Mouse (Mus musculus) heart, embryonic 10.5 days (tissue): ENCODE results near the gene Rpl4. TPM values are rescaled to one million over a fixed set of nuclear protein-coding genes. Genes with fewer than 3 reads are reported as not detected.
"Not testable (repeated sequence)": the region's sequence is repeated elsewhere in the genome, so short reads cannot be mapped to it uniquely, and the experiment has no call there.

Experiments used
- DNase-seq: peaks from one replicate; pipeline ENCODE4 v3.0.0-alpha.2; 2017; ENCODE audit warnings: low spot score
- H3K27ac ChIP-seq: fragments of 300-500 bp; sonication (generic); 2 replicates; pipeline ENCODE4 v1.5.1; 2016; ENCODE audit warnings: mild to moderate bottlenecking
- H3K27me3 ChIP-seq: fragments of 300-500 bp; sonication (generic); 2 replicates; pipeline ENCODE4 v1.6.1; 2016; ENCODE audit warnings: mild to moderate bottlenecking; ENCODE audit not compliant: poor library complexity, insufficient read depth, severe bottlenecking
- H3K36me3 ChIP-seq: fragments of 300-500 bp; sonication (generic); 2 replicates; pipeline ENCODE4 v1.6.1; 2016; ENCODE audit warnings: mild to moderate bottlenecking, moderate library complexity
- H3K4me1 ChIP-seq: fragments of 300-500 bp; sonication (generic); 2 replicates; pipeline ENCODE4 v1.6.1; 2016; ENCODE audit warnings: mild to moderate bottlenecking
- H3K4me3 ChIP-seq: fragments of 300-500 bp; sonication (generic); 2 replicates; pipeline ENCODE4 v1.5.1; 2016; ENCODE audit warnings: mild to moderate bottlenecking, moderate library complexity
- H3K9me3 ChIP-seq: fragments of 300-500 bp; sonication (generic); 2 replicates; pipeline ENCODE4 v1.6.1; 2016; ENCODE audit warnings: mild to moderate bottlenecking, moderate library complexity
- WGBS: fragments of 180-500 bp; shearing (Covaris S2); methylation state at CpG from one replicate; pipeline ENCODE4 v1.1.7; 2016; 5-methylcytosine and 5-hydroxymethylcytosine counted together
- polyA plus RNA-seq: library from polyadenylated mRNA; unstranded; fragments of >200 nt; fragmentation: Nextera tagmentation; extraction: Ambion mirVana; gene quantifications from 2 replicates; pipeline ENCODE4 v1.2.1, GENCODE M21; 2016

Gene Rpl4
- polyA plus RNA-seq, 1 experiment from 2014 or later = 1,151 TPM

DNA sequence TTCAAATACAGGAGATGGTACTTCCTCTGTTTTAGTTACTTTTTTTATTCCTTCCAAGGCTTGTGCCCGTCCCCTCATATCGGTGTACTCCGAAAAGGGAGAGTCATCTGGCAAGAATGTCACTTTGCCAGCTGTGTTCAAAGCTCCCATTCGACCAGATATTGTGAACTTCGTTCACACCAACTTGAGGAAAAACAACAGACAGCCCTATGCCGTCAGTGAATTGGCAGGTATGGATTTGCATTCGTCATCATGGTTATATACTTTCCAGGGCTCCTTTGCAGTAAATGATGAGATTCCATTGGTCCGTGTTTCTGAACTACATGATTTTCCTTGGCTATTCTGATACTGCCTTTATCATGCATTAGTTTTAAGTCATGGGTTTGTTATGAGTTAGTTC, 1.6 kb downstream of the Rpl4 start:
- H3K9me3 ChIP-seq = no peaks in the 10 kb centered on the region
- H3K36me3 ChIP-seq = peaks cover 47% of the 10 kb centered on the region
- no peak for DNase-seq
- H3K27ac ChIP-seq = no peak overlapping the region
- WGBS = 59% methylated on average over 8 of the region's 8 CpGs
- peak overlapping the region; percentile 88 for H3K4me3 ChIP-seq
- H3K4me1 ChIP-seq = peaks cover 14% of the 10 kb centered on the region; the same call in 1 of the 2 replicates
- no peaks in the 10 kb centered on the region for H3K27me3 ChIP-seq

GRCm38 (mm10) chr9:64175378-64175777, 2.2 kb downstream of the Rpl4 start:
- 90% methylated on average over 11 of the region's 11 CpGs for WGBS
- H3K36me3 ChIP-seq = peaks cover 47% of the 10 kb centered on the region
- DNase-seq = no peak
- H3K27ac ChIP-seq = no peak overlapping the region
- H3K4me3 ChIP-seq = no peak overlapping the region
- H3K27me3 ChIP-seq = no peaks in the 10 kb centered on the region
- H3K4me1 ChIP-seq = peaks cover 18% of the 10 kb centered on the region; the same call in 1 of the 2 replicates
- H3K9me3 ChIP-seq = no peaks in the 10 kb centered on the region

DNA sequence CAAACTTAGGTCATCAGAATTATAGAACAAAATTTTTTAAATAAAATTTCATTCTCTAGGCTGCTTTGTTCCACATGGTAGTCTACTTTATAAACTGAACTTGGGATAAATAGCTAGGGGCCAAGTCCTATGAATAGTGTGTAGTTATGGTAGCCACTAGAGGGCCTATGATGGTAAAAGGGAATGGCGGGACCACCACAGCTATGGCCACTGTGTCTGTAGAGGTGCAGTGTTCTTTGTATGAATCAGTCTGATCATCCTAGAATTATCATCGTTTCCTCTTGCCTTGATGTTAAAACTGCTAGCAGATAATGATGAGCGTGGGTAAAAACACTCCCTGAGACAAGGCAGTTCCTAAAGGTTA, 5.4 kb downstream of the Rpl4 start:
- H3K27me3 ChIP-seq = no peaks in the 10 kb centered on the region
- 42% methylated on average over 3 of the region's 3 CpGs for WGBS
- H3K36me3 ChIP-seq = peaks cover 72% of the 10 kb centered on the region
- no peak for DNase-seq
- H3K4me3 ChIP-seq = peak overlapping the region; percentile 74
- no peaks in the 10 kb centered on the region for H3K9me3 ChIP-seq
- H3K27ac ChIP-seq = peak overlapping the region; percentile 84
- H3K4me1 ChIP-seq = peaks cover 10% of the 10 kb centered on the region; the same call in 1 of the 2 replicates

DNA sequence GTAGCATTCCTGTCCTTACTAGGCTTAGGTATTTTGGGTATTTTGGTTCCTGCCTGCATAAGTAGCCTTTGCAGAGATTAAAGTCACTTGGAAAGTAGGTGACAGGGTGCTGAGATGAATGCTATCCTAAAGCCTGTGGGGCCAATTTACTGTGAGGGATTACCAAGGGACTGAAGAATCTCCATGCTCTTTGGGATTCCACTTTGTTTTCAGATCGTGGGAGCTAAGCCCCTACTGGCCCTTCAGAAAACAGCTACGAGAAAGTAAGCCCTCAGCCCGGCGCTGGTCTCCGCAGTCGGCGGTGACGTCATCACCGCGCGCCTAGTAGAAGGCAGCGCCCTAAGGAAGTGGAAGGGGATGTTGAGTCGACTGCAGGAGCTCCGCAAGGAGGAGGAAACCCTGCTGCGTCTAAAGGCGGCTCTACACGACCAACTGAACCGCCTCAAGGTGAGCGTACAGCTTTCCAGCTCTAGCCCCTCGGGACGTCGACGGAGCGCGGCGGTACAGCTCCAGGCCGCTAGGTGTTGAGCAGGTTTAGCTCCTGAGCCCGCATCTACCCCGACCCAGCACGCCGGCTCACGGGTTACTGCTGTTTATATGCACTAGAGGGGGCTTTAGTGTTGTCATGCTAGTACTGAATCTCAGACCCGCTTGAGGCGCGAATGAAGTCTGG, 5.9 kb downstream of the Rpl4 start, which contains the start of gene Snapc5:
Snapc5 (plus strand) TSS at position 301 of the 673 bp plus-strand sequence.
- H3K27ac ChIP-seq = peak within 1 kb of the TSS; percentile 84
- no peaks in the 10 kb centered on the region for H3K9me3 ChIP-seq
- peak; percentile 96 for DNase-seq
- no peaks in the 10 kb centered on the region for H3K27me3 ChIP-seq
- H3K4me3 ChIP-seq = peak within 1 kb of the TSS; percentile 74
- H3K4me1 ChIP-seq = peaks cover 10% of the 10 kb centered on the region; the same call in 1 of the 2 replicates
- peaks cover 72% of the 10 kb centered on the region for H3K36me3 ChIP-seq
- WGBS = under 1% methylated on average over 35 of the region's 35 CpGs

GRCm38 (mm10) chr9:64183295-64183694, 10.1 kb downstream of the Rpl4 start:
- WGBS = 92% methylated on average over 5 of the region's 5 CpGs
- H3K4me1 ChIP-seq, DNase-seq, H3K4me3 ChIP-seq, H3K9me3 ChIP-seq, H3K27me3 ChIP-seq, H3K27ac ChIP-seq: not testable (repeated sequence)
- H3K36me3 ChIP-seq = peaks cover 69% of the 10 kb centered on the region

DNA sequence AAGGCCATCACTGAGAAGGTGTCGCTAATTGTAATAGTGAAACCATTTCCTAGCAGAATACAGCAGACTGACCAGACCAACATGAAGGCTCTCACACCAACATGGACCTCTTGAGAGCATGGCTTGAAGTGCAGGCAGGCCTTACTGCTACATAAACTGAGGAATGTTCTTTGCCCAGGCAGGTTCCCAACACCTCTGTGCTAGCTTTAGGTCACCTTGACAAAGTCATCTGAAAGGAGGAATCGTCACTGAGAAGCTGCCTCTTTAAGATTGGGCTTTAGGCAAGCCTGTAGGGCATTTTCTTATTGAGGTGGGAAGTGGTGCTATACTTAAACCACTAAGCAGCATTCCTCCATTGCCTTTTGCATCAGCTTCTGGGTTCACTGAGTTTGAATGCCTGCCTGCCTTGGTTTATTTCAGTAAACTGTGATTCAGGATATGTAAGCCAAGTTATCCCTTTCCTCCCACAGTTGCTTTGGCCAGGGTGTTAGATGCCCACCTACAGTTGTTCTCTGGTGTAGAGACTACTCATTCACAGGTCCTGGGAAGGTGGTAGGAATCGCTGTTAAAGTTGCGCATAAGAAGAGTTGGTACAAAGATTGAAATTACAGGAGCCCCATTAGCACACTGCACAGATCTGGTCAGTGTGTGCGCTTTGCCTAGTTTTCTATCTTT, 11.1 kb downstream of the Rpl4 start:
- Histone ChIP-seq H3K4me3 (no peak overlapping the region), H3K9me3 (no peaks in the 10 kb centered on the region), H3K27ac (no peak overlapping the region), H3K36me3 (peaks cover 71% of the 10 kb centered on the region), H3K4me1 (peaks cover 7% of the 10 kb centered on the region; the same call in 1 of the 2 replicates), H3K27me3 (no peaks in the 10 kb centered on the region)
- DNase-seq = no peak
- 96% methylated on average over 5 of the region's 5 CpGs for WGBS

DNA sequence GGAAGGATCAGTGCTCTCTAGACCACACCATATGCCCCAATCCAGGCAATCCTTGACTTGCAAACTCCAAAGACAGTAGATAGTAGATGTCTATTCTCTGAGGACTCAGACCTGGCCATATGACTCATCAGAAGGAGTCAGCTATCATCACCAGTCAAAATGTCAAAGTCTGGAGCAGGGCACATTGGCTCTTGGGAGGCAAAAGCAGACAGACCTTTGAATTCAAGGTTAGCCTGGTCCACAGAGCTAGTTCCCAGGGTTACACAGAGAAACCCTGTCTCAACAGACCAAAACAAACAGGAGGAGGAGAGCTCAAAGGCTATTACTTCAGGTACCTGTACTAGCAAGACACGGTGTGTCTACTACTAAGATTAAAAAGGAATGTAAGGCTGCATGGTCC, 20.7 kb downstream of the Rpl4 start:
- H3K36me3 ChIP-seq = peaks cover 70% of the 10 kb centered on the region
- no peak overlapping the region for H3K27ac ChIP-seq
- 0 out of 2 replicates have a peak, but pooled peaks cover 11% of the 10 kb centered on the region for H3K4me1 ChIP-seq
- no peak for DNase-seq
- H3K4me3 ChIP-seq = no peak overlapping the region
- H3K27me3 ChIP-seq = no peaks in the 10 kb centered on the region
- WGBS = 97% methylated on average over 1 of the region's 1 CpGs
- no peaks in the 10 kb centered on the region for H3K9me3 ChIP-seq

DNA sequence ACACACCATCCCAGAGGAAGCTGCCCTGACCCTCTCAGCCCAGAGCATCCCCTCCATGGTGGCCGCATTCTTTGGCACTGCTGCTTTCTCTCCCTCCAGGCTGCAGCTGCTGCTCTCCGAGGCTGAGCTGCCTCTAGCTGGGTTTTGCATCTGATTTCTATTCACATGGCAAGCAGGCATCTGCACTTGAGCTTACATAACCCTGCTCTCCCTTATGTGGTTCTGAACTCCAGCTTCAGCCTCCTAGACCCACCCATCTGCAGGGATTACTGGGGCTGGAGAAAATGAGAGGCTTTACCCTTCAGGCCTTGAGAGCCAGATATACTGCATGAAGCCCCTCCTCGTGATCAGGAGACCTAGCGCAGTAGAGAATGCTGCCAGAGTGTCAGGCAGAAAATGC, 22.4 kb downstream of the Rpl4 start:
- no peak overlapping the region for H3K27ac ChIP-seq
- H3K4me3 ChIP-seq = no peak overlapping the region
- no peaks in the 10 kb centered on the region for H3K9me3 ChIP-seq
- 64% methylated on average over 4 of the region's 4 CpGs for WGBS
- no peak for DNase-seq
- H3K27me3 ChIP-seq = no peaks in the 10 kb centered on the region
- H3K4me1 ChIP-seq = peaks cover 20% of the 10 kb centered on the region
- peaks cover 59% of the 10 kb centered on the region for H3K36me3 ChIP-seq

GRCm38 (mm10) chr9:64197524-64197923, 24.3 kb downstream of the Rpl4 start:
- Histone ChIP-seq H3K27ac (no peak overlapping the region), H3K4me3 (no peak overlapping the region), H3K36me3 (peaks cover 54% of the 10 kb centered on the region), H3K27me3 (no peaks in the 10 kb centered on the region), H3K9me3 (no peaks in the 10 kb centered on the region), H3K4me1 (peaks cover 20% of the 10 kb centered on the region)
- WGBS = 88% methylated on average over 8 of the region's 8 CpGs
- no peak for DNase-seq

GRCm38 (mm10) chr9:64198068-64198762, 25.0 kb downstream of the Rpl4 start:
- Histone ChIP-seq H3K27ac (no peak overlapping the region), H3K9me3 (no peaks in the 10 kb centered on the region), H3K4me1 (peaks cover 20% of the 10 kb centered on the region), H3K36me3 (peaks cover 54% of the 10 kb centered on the region), H3K27me3 (no peaks in the 10 kb centered on the region), H3K4me3 (no peak overlapping the region)
- 88% methylated on average over 5 of the region's 5 CpGs for WGBS
- DNase-seq = no peak

DNA sequence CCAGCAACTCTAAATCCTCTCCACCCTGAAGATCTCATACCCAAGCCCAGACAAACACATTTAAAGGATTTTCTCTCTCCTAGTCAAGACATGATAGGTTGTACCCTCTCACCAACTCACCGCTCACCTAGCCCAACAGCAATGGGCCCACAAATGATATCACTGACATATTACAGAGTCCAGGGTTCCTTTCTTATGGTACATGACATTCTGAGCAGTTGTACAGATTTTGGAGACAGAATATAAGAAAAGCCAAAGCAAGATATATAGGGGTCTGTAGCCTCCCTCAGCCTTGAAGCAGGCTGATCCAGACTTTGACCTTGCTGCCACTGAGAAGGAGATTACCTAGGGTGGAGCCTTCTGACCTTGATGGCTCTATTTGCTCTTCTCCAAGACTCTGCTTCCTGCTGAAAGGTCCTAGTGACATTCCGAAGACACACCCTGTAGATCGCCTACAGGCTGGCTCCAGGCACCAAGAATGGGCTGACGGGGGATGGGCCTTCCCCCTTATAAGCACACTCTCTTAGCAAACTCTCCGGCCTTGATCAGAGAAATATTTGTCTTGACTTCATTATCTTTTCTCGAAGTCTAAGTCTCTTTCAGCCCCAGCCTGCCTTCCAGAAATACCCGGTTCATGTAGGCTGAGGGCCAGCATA, 25.7 kb downstream of the Rpl4 start:
- not testable (repeated sequence) for H3K9me3 ChIP-seq, DNase-seq, H3K27ac ChIP-seq, H3K4me3 ChIP-seq, H3K27me3 ChIP-seq
- WGBS = 76% methylated on average over 7 of the region's 7 CpGs
- Histone ChIP-seq H3K4me1 (peaks cover 20% of the 10 kb centered on the region), H3K36me3 (peaks cover 53% of the 10 kb centered on the region)

DNA sequence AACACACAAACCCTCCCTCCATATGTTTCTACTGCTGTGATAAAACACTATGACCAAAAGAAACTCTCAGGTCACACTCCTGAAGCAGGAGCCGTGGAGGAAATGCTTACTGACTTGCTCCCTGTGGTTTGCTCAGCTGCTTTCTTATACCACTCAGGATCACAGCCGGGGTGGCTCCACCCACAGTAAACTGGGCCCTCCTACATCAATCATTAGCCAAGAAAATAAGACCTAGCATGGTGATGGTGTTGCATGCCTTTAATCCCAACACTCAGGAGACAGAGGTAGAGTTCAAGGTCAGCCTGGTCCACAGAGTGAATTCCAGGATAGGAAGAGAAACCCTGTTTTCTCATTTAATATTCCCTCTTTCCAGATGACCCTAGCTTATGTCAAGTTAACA, 26.7 kb downstream of the Rpl4 start:
- H3K4me1 ChIP-seq = peaks cover 20% of the 10 kb centered on the region

DNA sequence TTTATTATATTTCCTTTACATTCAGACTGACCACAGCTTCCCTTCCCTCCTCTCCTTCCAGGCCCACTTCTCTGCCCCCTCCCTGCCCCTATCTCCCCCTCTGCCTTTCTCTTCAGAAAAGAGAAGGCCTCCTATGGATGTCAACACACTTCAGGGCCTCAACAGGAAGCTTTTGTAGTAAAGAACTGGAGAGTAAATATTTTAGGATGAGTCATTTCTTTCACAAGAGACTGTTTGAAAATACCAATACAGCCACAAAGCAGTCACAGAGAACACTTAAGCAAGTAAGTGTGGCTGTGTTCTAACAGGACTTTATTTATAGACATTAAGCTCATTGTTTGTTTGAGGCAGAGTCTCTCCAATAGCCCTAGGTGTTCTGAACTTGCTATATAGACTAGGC, 29.2 kb downstream of the Rpl4 start:
- Histone ChIP-seq H3K4me1 (peaks cover 9% of the 10 kb centered on the region), H3K27me3 (no peaks in the 10 kb centered on the region), H3K36me3 (peaks cover 59% of the 10 kb centered on the region), H3K4me3 (no peak overlapping the region), H3K27ac (no peak overlapping the region), H3K9me3 (no peaks in the 10 kb centered on the region)
- no peak for DNase-seq

More for the DNA sequence above, 26.7 kb downstream of the Rpl4 start:
- 78% methylated on average over 2 of the region's 2 CpGs for WGBS
- H3K27ac ChIP-seq = no peak overlapping the region
- H3K27me3 ChIP-seq = no peaks in the 10 kb centered on the region
- H3K36me3 ChIP-seq = peaks cover 62% of the 10 kb centered on the region
- no peaks in the 10 kb centered on the region for H3K9me3 ChIP-seq
- DNase-seq = no peak
- no peak overlapping the region for H3K4me3 ChIP-seq
